Mouse (Mus musculus): ENCODE results near the gene Msh5.

DNA sequence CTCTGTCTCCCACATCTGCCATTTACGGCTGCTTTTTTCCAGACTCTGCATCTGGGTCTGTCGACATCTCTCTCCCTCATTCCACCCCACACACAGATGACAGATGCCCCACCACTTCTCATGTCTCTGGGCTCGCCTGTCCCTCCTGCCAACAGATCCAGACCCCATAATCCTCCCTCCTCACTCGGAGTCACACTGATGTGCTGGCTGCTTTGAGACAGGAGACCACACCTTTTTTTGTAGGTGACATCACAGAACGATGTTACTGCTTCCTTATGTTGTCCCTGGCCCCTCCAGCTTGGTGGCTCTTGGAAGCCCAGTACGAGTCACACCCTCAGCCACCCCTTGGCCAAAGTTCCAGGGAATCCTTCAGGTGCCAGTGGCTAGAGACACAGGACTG, 33.7 kb upstream of the Msh5 start:
- TF ChIP-seq POLR2A (IDR thresholded peaks at IDR 0.05; ENCODE audit: low read depth, low read length) (no peak), CTCF (conservative IDR thresholded peaks at IDR 0.05; ENCODE audit: insufficient read depth, insufficient read length, low read depth, low read length) (no peak)

Data from kidney, adult 2 months (tissue).